Mouse (Mus musculus) heart, postnatal 0 days (tissue): ENCODE measurements around the gene Pdap1. TPM values are rescaled to one million over a fixed set of nuclear protein-coding genes. Genes with fewer than 3 reads are reported as not detected.
"Not testable (repeated sequence)": the region's sequence is repeated elsewhere in the genome, so short reads cannot be mapped to it uniquely, and the experiment has no call there.

Experiments used
- ATAC-seq: fragments of 200-750 bp; cut with Nextera tagmentation; 2 replicates; pipeline ENCODE4 v1.8.0; 2017; ENCODE audit warnings: low read depth, moderate number of reproducible peaks, moderate library complexity; ENCODE audit not compliant: insufficient read depth
- DNase-seq: peaks from one replicate; pipeline ENCODE4 v3.0.0-alpha.2; 2016; ENCODE audit warnings: low spot score
- H3K27ac ChIP-seq: fragments of 300-500 bp; sonication (generic); 2 replicates; pipeline ENCODE4 v1.5.1; 2014; ENCODE audit warnings: low read depth, mild to moderate bottlenecking
- H3K27me3 ChIP-seq: fragments of 300-500 bp; sonication (generic); 2 replicates; pipeline ENCODE4 v1.6.1; 2014; ENCODE audit warnings: low read length, mixed read lengths; ENCODE audit not compliant: control insufficient read depth, insufficient read depth
- H3K36me3 ChIP-seq: fragments of 300-500 bp; sonication (generic); replicated peaks from 2 replicates; pipeline ENCODE4 v1.6.1; 2014; ENCODE audit warnings: low read length, mixed read lengths; ENCODE audit not compliant: control insufficient read depth, insufficient read depth
- H3K4me1 ChIP-seq: fragments of 300-500 bp; sonication (generic); 2 replicates; pipeline ENCODE4 v1.6.1; 2014; ENCODE audit warnings: antibody characterized with exemption; ENCODE audit not compliant: control insufficient read depth, insufficient read depth
- H3K4me2 ChIP-seq: fragments of 300-500 bp; sonication (generic); 2 replicates; pipeline ENCODE4 v1.6.1; 2014; ENCODE audit warnings: low read depth, mild to moderate bottlenecking, low read length, moderate library complexity
- H3K4me3 ChIP-seq: fragments of 300-500 bp; sonication (generic); 2 replicates; pipeline ENCODE4 v1.5.1; 2014; ENCODE audit warnings: low read depth, low read length
- H3K9ac ChIP-seq: fragments of 300-500 bp; sonication (generic); replicated peaks from 2 replicates; pipeline ENCODE4 v1.6.1; 2014; ENCODE audit warnings: low read depth, low read length, mixed read lengths
- H3K9me3 ChIP-seq: fragments of 300-500 bp; sonication (generic); replicated peaks from 2 replicates; pipeline ENCODE4 v1.6.1; 2016; ENCODE audit warnings: low read length; ENCODE audit not compliant: control insufficient read depth
- CTCF ChIP-seq: IDR thresholded peaks from 2 replicates; pipeline ENCODE4 v1.5.1; 2016; ENCODE audit warnings: antibody characterized with exemption, control low read depth, low read depth
- EP300 ChIP-seq: IDR thresholded peaks from 2 replicates; pipeline ENCODE4 v1.6.1; 2016; ENCODE audit warnings: antibody characterized with exemption, low read depth
- WGBS: fragments of 180-500 bp; shearing (Covaris S2); extraction: QIAGEN DNeasy Blood & Tissue Kit; methylation state at CpG from one replicate; pipeline ENCODE4 v1.1.7; 2014; 5-methylcytosine and 5-hydroxymethylcytosine counted together
- polyA plus RNA-seq: library from polyadenylated mRNA; unstranded; fragments of >200 nt; fragmentation: Nextera tagmentation; extraction: Ambion mirVana; gene quantifications from 2 replicates; pipeline ENCODE4 v1.2.1, GENCODE M21; 2015
- total RNA-seq: library from RNA; depleted of rRNA; stranded (reverse); fragments of >200 nt; gene quantifications from 2 replicates; pipeline ENCODE4 v1.2.3, GENCODE M21; 2014; ENCODE audit warnings: low replicate concordance

Pdap1 gene
- total and polyA plus RNA-seq, 2 experiments from 2014 or later, result 15.9 to 58.0 TPM

DNA sequence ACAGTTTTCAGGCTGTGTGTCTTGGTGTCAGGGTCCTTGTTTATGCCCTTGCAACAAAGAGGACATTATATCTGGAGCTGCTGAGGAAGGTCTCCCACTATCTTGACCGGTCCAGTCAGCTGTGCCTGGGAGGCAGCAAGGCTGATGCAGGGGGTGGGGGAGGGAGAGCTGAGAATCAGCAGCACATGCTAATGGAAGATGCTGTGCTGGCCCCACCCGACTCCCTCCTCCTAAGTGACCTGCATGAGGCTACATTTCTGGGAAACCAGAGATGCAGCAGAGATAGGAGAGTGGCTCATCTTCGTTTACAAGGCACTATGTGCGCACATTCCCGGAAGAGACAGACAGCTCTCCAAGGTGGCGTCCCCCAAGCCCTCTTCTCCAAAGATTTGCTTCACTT is 29.6 kb downstream of the Pdap1 start:
- DNase-seq (no peak), ATAC-seq (no peak)
- Histone ChIP-seq H3K4me1 (no peaks in the 10 kb centered on the region), H3K27ac (no peak overlapping the region), H3K9me3 (no peaks in the 10 kb centered on the region), H3K4me2 (no peak overlapping the region), H3K36me3 (peaks cover 52% of the 10 kb centered on the region), H3K27me3 (no peaks in the 10 kb centered on the region), H3K9ac (no peak overlapping the region), H3K4me3 (no peak overlapping the region)
- no peak for TF ChIP-seq EP300
- no peak for TF ChIP-seq CTCF
- 84% methylated on average over 6 of the region's 6 CpGs for WGBS

DNA sequence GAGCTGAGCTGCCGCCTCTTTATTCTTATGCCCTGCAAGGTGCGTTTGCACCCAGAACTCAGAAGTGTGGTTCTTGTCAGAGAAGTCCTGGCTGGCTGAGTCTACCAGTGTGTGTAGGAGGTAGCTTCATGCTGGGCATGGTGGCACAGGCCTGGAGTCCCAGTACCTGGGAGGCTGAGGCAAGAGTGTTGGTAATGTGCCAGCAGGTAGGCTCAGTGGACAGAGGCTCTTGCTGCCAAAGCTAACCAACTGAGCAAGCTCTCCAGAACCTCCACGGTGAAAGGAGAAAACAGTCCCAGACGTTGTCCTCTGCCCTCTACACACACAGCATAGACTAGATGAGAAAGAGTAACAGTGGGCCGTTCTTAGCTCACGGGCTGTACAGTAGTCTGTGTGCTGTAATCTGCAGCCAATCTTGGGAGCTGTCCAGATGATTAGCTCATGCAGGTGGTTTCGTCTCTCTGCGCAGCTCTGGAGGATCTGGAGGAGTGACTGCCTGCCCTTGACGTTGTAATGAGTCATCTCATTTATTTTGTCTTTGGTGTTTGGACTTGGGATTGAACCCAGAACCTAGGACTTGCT is 34.3 kb downstream of the Pdap1 start:
- Histone ChIP-seq H3K9me3 (no peaks in the 10 kb centered on the region), H3K27ac (no peak overlapping the region), H3K36me3 (peaks cover 97% of the 10 kb centered on the region), H3K4me2 (no peak overlapping the region), H3K4me3 (no peak overlapping the region), H3K4me1 (no peaks in the 10 kb centered on the region), H3K27me3 (no peaks in the 10 kb centered on the region), H3K9ac (no peak overlapping the region)
- ATAC-seq, result no peak
- WGBS, result 77% methylated on average over 9 of the region's 9 CpGs
- no peak for TF ChIP-seq CTCF
- no peak for TF ChIP-seq EP300
- DNase-seq, result no peak

DNA sequence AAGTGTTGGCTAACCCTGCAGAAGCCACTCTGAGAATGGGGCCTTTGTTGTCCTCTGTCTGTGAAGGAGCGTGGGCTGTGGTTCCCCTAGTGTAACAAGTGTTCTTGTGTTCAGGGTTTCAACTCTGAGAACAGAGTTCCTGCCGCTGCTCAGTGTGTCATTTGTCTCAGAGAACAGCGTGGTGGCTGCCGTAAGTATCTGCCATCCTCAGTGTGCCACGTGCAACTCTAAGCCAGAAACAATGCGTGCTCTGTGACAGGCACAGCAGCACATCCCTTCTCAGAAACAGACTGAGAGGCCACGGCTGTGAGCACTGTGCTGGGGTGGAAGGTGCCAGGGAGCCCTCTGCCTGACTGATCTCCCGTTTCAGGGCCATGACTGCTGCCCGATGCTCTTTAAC is 35.7 kb downstream of the Pdap1 start:
- WGBS, result 87% methylated on average over 9 of the region's 9 CpGs
- no peak for ATAC-seq
- no peaks in the 10 kb centered on the region for H3K9me3 ChIP-seq
- no peaks in the 10 kb centered on the region for H3K4me1 ChIP-seq
- H3K4me3 ChIP-seq, result no peak overlapping the region
- peaks cover 98% of the 10 kb centered on the region for H3K36me3 ChIP-seq
- no peak for DNase-seq
- no peaks in the 10 kb centered on the region for H3K27me3 ChIP-seq
- H3K27ac ChIP-seq, result no peak overlapping the region
- H3K4me2 ChIP-seq, result no peak overlapping the region
- TF ChIP-seq CTCF (no peak), EP300 (no peak)
- H3K9ac ChIP-seq, result no peak overlapping the region

DNA sequence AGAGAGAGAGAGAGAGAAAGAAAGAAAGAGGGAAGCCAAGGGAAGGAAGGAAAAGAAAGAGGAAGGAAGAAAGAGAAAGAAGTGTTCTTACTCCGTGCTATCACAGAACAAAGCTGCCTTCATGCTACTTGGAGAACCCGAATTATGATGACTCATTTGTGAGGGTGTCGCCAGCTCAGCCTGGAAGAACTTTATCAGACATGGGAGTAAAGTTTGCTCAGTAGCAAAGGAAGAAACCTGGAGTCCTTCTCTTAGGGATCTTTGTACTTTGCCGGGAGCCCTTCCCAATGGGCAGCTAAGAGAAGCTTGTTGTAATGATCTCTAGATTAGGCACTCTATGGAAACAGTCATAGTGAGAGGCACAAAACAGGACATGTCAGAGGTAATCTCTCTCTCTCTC is 37.3 kb downstream of the Pdap1 start:
- Histone ChIP-seq H3K36me3 (peaks cover 99% of the 10 kb centered on the region), H3K9me3 (no peaks in the 10 kb centered on the region), H3K9ac (no peak overlapping the region), H3K4me1 (no peaks in the 10 kb centered on the region), H3K4me3 (no peak overlapping the region), H3K27me3 (no peaks in the 10 kb centered on the region), H3K27ac (no peak overlapping the region), H3K4me2 (no peak overlapping the region)
- 84% methylated on average over 4 of the region's 4 CpGs for WGBS
- ATAC-seq, result no peak
- DNase-seq, result no peak
- TF ChIP-seq EP300 (no peak), CTCF (no peak)

DNA sequence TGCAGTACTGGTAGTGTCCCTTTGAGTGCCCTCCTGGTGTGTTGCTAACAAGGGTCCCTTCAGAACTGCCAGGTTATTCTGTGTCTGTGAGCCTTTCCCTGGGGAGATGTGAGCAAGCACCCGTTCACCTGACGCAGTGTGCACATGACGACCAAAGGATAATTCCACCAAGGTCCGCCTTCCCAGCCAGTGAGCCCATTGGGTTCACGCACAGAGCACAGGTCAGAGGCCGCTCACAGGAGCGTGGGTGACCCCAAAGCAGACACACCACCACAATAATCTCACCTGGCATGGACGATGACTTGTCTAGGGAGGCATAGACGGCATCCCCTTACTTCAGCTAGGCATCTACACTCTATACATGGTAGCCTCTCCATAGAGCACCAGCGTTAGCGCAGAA is 38.6 kb downstream of the Pdap1 start:
- H3K9me3 ChIP-seq, H3K27me3 ChIP-seq, H3K9ac ChIP-seq, H3K4me2 ChIP-seq, DNase-seq, ATAC-seq, H3K4me3 ChIP-seq, H3K4me1 ChIP-seq, H3K27ac ChIP-seq: not testable (repeated sequence)
- H3K36me3 ChIP-seq, result peaks cover 99% of the 10 kb centered on the region
- WGBS, result 95% methylated on average over 11 of the region's 11 CpGs

DNA sequence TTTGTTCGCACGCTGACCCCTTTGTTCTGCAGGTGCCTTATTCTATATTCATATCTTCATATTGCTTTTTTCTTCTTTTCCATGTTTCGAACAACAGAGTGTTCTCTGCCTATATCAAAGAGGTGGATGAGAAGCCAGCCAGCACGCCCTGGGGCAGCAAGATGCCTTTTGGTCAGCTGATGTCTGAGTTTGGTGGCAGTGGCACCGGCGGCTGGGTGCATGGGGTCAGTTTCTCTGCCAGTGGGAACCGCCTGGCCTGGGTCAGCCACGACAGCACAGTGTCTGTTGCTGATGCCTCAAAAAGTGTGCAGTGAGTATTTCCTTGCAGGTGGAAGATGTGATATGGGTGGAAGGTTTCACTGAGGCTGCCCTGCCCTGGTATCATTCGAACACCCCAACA is 39.1 kb downstream of the Pdap1 start:
- TF ChIP-seq CTCF (no peak), EP300 (no peak)
- 95% methylated on average over 9 of the region's 9 CpGs for WGBS

More for the DNA sequence above, 39.1 kb downstream of the Pdap1 start:
- Histone ChIP-seq H3K9me3 (no peaks in the 10 kb centered on the region), H3K9ac (no peak overlapping the region), H3K4me3 (no peak overlapping the region), H3K4me1 (no peaks in the 10 kb centered on the region), H3K4me2 (no peak overlapping the region), H3K27ac (no peak overlapping the region), H3K27me3 (no peaks in the 10 kb centered on the region), H3K36me3 (peaks cover 99% of the 10 kb centered on the region)
- ATAC-seq (no peak), DNase-seq (no peak)
